Mouse (Mus musculus) thymus, adult 2 months (tissue): ENCODE measurements around the gene Vmn1r58. TPM values are rescaled to one million over a fixed set of nuclear protein-coding genes. Genes with fewer than 3 reads are reported as not detected.
"Not testable (repeated sequence)": the region's sequence is repeated elsewhere in the genome, so short reads cannot be mapped to it uniquely, and the experiment has no call there.

ENCODE experiments used
- DNase-seq: peaks from one replicate; pipeline ENCODE4 v3.0.0; 2021
- H3K27ac ChIP-seq: fragments of 200-500 bp; 2 replicates; pipeline ENCODE4 v1.5.1; 2012; ENCODE audit warnings: low read length, control low read depth; ENCODE audit not compliant: control insufficient read depth, insufficient read depth
- H3K27me3 ChIP-seq: fragments of 200-500 bp; 2 replicates; pipeline ENCODE4 v1.6.1; 2012; ENCODE audit warnings: mild to moderate bottlenecking, low read length, moderate library complexity, mixed read lengths; ENCODE audit not compliant: control insufficient read depth, insufficient read depth
- H3K36me3 ChIP-seq: fragments of 200-500 bp; 2 replicates; pipeline ENCODE4 v1.6.1; 2012; ENCODE audit warnings: mild to moderate bottlenecking, low read length, moderate library complexity; ENCODE audit not compliant: control insufficient read depth, insufficient read depth
- H3K4me1 ChIP-seq: fragments of 200-500 bp; replicated peaks from 2 replicates; pipeline ENCODE4 v1.6.1; 2012; ENCODE audit warnings: low read length; ENCODE audit not compliant: control insufficient read depth, insufficient read depth
- H3K4me3 ChIP-seq: fragments of 200-500 bp; 2 replicates; pipeline ENCODE4 v1.5.1; 2012; ENCODE audit warnings: mild to moderate bottlenecking, low read length, control low read depth, moderate library complexity; ENCODE audit not compliant: control insufficient read depth, insufficient read depth
- CTCF ChIP-seq: fragments of 200-500 bp; IDR thresholded peaks from 2 replicates; pipeline ENCODE4 v1.5.1; 2012; ENCODE audit warnings: mild to moderate bottlenecking, control low read depth, low read length, moderate library complexity, borderline replicate concordance; ENCODE audit not compliant: control insufficient read depth, poor library complexity, insufficient read depth; ENCODE audit errors: extremely low read depth
- POLR2A ChIP-seq: fragments of 200-500 bp; IDR thresholded peaks from 2 replicates; pipeline ENCODE4 v1.6.1; 2012; ENCODE audit warnings: mild to moderate bottlenecking, low read length, control low read depth, moderate library complexity; ENCODE audit not compliant: control insufficient read depth, poor library complexity, insufficient read depth; ENCODE audit errors: extremely low read depth
- WGBS: fragments of 180-500 bp; shearing (Covaris S2); methylation state at CpG from one replicate; pipeline ENCODE4 v1.1.7; 2018; 5-methylcytosine and 5-hydroxymethylcytosine counted together
- polyA plus RNA-seq: library from polyadenylated mRNA; depleted of rRNA; stranded (reverse); fragments of >200 nt; gene quantifications from 2 replicates; pipeline ENCODE4 v1.2.3, GENCODE M21; 2012; rRNA removed

Vmn1r58 gene
- not detected in 2 replicates for polyA plus RNA-seq

GRCm38 (mm10) chr7:5413296-5413695 is at the start of gene Vmn1r58:
Vmn1r58 (minus strand) TSS chr7:5413396.
- not testable (repeated sequence) for H3K27ac ChIP-seq, H3K27me3 ChIP-seq, H3K4me1 ChIP-seq, H3K36me3 ChIP-seq, H3K4me3 ChIP-seq, DNase-seq

GRCm38 (mm10) chr7:5456674-5457073 is 43.5 kb upstream of the Vmn1r58 start, which contains the start of gene Vmn1r59:
Vmn1r59 (minus strand) TSS chr7:5456774.
- no peaks in the 10 kb centered on the region for H3K36me3 ChIP-seq
- no peak for DNase-seq
- TF ChIP-seq POLR2A = no peak
- TF ChIP-seq CTCF = no peak
- H3K27ac ChIP-seq = no peak within 1 kb of the TSS
- H3K27me3 ChIP-seq = no peaks in the 10 kb centered on the region
- H3K4me1 ChIP-seq = no peaks in the 10 kb centered on the region
- H3K4me3 ChIP-seq = no peak within 1 kb of the TSS

- WGBS = 72% methylated on average over 3 of the region's 3 CpGs
These were observed 40.8 kb upstream of the Vmn1r58 start for GRCm38 (mm10) chr7:5454011-5454410.

GRCm38 (mm10) chr7:5448627-5449026 is 35.4 kb upstream of the Vmn1r58 start:
- DNase-seq = no peak
- Histone ChIP-seq H3K27ac (no peak overlapping the region), H3K36me3 (no peaks in the 10 kb centered on the region), H3K4me3 (no peak overlapping the region), H3K27me3 (no peaks in the 10 kb centered on the region), H3K4me1 (no peaks in the 10 kb centered on the region)
- no peak for TF ChIP-seq POLR2A
- TF ChIP-seq CTCF = no peak

More at GRCm38 (mm10) chr7:5454011-5454410, 40.8 kb upstream of the Vmn1r58 start:
- not testable (repeated sequence) for H3K27ac ChIP-seq, H3K4me3 ChIP-seq, H3K27me3 ChIP-seq, H3K36me3 ChIP-seq, DNase-seq, H3K4me1 ChIP-seq

- H3K4me1 ChIP-seq = no peaks in the 10 kb centered on the region
- WGBS = 36% methylated on average over 2 of the region's 2 CpGs
- no peak overlapping the region for H3K4me3 ChIP-seq
- no peak for DNase-seq
- TF ChIP-seq POLR2A (no peak), CTCF (no peak)
- no peak overlapping the region for H3K27ac ChIP-seq
- H3K27me3 ChIP-seq = no peaks in the 10 kb centered on the region
- H3K36me3 ChIP-seq = no peaks in the 10 kb centered on the region
These were observed 7.0 kb downstream of the Vmn1r58 start for GRCm38 (mm10) chr7:5406201-5406600.

GRCm38 (mm10) chr7:5366724-5367123 is 46.5 kb downstream of the Vmn1r58 start:
- no peak for DNase-seq
- no peak overlapping the region for H3K4me3 ChIP-seq
- WGBS = 75% methylated on average over 2 of the region's 2 CpGs
- H3K36me3 ChIP-seq = no peaks in the 10 kb centered on the region
- no peaks in the 10 kb centered on the region for H3K27me3 ChIP-seq
- TF ChIP-seq POLR2A (no peak), CTCF (no peak)
- H3K27ac ChIP-seq = no peak overlapping the region
- H3K4me1 ChIP-seq = no peaks in the 10 kb centered on the region

GRCm38 (mm10) chr7:5363599-5363998 is 49.6 kb downstream of the Vmn1r58 start:
- Histone ChIP-seq H3K4me1 (no peaks in the 10 kb centered on the region), H3K36me3 (no peaks in the 10 kb centered on the region), H3K27me3 (no peaks in the 10 kb centered on the region), H3K27ac (no peak overlapping the region), H3K4me3 (no peak overlapping the region)
- TF ChIP-seq POLR2A (no peak), CTCF (no peak)
- DNase-seq = no peak
- 79% methylated on average over 5 of the region's 5 CpGs for WGBS

Other genes starting within 250 kb of the Vmn1r58 start
- not detected in 2 replicates for gene Vmn1r56, start 216.6 kb downstream of the Vmn1r58 start, polyA plus RNA-seq
- gene Vmn1r57, start 194.9 kb downstream of the Vmn1r58 start, polyA plus RNA-seq = not detected in 2 replicates
- not detected in 2 replicates for gene Gm5065, start 62.9 kb downstream of the Vmn1r58 start, polyA plus RNA-seq
- not detected in 2 replicates for gene Nlrp2, start 62.4 kb downstream of the Vmn1r58 start, polyA plus RNA-seq
- not detected in 2 replicates for gene Vmn1r59, start 43.4 kb upstream of the Vmn1r58 start, polyA plus RNA-seq
- gene Vmn2r28, start 80.6 kb upstream of the Vmn1r58 start, polyA plus RNA-seq = not detected in 2 replicates
- gene Vmn1r60, start 133.9 kb upstream of the Vmn1r58 start, polyA plus RNA-seq = not detected in 2 replicates
- gene Vmn1r61, start 199.9 kb upstream of the Vmn1r58 start, polyA plus RNA-seq = not detected in 2 replicates